Mouse (Mus musculus) lung, postnatal 0 days (tissue): ENCODE data around the gene D030056L22Rik. TPM values are rescaled to one million over a fixed set of nuclear protein-coding genes. Genes with fewer than 3 reads are reported as not detected.

ENCODE experiments used
- ATAC-seq: fragments of 200-750 bp; cut with Nextera tagmentation; 2 replicates; pipeline ENCODE4 v1.8.0; 2017; ENCODE audit warnings: moderate library complexity
- DNase-seq: peaks from one replicate; pipeline ENCODE4 v3.0.0-alpha.2; 2016; ENCODE audit warnings: low spot score
- H3K27ac ChIP-seq: fragments of 300-500 bp; sonication (generic); 2 replicates; pipeline ENCODE4 v1.5.1; 2014; ENCODE audit warnings: antibody characterized with exemption, mild to moderate bottlenecking, low read length, mixed read lengths
- H3K27me3 ChIP-seq: fragments of 300-500 bp; sonication (generic); replicated peaks from 2 replicates; pipeline ENCODE4 v1.6.1; 2014; ENCODE audit warnings: low read length, mixed read lengths; ENCODE audit not compliant: insufficient read depth
- H3K36me3 ChIP-seq: fragments of 300-500 bp; sonication (generic); 2 replicates; pipeline ENCODE4 v1.6.1; 2014; ENCODE audit warnings: low read length, mixed read lengths; ENCODE audit not compliant: insufficient read depth
- H3K4me1 ChIP-seq: fragments of 300-500 bp; sonication (generic); 2 replicates; pipeline ENCODE4 v1.6.1; 2014; ENCODE audit warnings: antibody characterized with exemption, low read depth, low read length, mixed read lengths; ENCODE audit not compliant: insufficient read depth
- H3K4me2 ChIP-seq: fragments of 300-500 bp; sonication (generic); replicated peaks from 2 replicates; pipeline ENCODE4 v1.6.1; 2014; ENCODE audit warnings: low read depth, mild to moderate bottlenecking, low read length, moderate library complexity, mixed read lengths
- H3K4me3 ChIP-seq: fragments of 300-500 bp; sonication (generic); 2 replicates; pipeline ENCODE4 v1.5.1; 2014; ENCODE audit warnings: low read depth, low read length
- H3K9ac ChIP-seq: fragments of 300-500 bp; sonication (generic); replicated peaks from 2 replicates; pipeline ENCODE4 v1.6.1; 2014; ENCODE audit warnings: low read depth, mild to moderate bottlenecking
- H3K9me3 ChIP-seq: fragments of 300-500 bp; sonication (generic); 2 replicates; pipeline ENCODE4 v1.6.1; 2016; ENCODE audit warnings: low read length, mixed read lengths
- CTCF ChIP-seq: IDR thresholded peaks from 2 replicates; pipeline ENCODE4 v1.5.1; 2016; ENCODE audit warnings: antibody characterized with exemption, mild to moderate bottlenecking
- EP300 ChIP-seq: IDR thresholded peaks from 2 replicates; pipeline ENCODE4 v1.6.1; 2016; ENCODE audit warnings: antibody characterized with exemption, mild to moderate bottlenecking, control low read depth
- WGBS: fragments of 180-500 bp; shearing (Covaris S2); extraction: QIAGEN DNeasy Blood & Tissue Kit; methylation state at CpG from one replicate; pipeline ENCODE4 v1.1.7; 2014; 5-methylcytosine and 5-hydroxymethylcytosine counted together
- polyA plus RNA-seq: library from polyadenylated mRNA; unstranded; fragments of >200 nt; fragmentation: Nextera tagmentation; extraction: Ambion mirVana; gene quantifications from 2 replicates; pipeline ENCODE4 v1.2.1, GENCODE M21; 2015

The D030056L22Rik gene
- polyA plus RNA-seq = 18.5 and 19.8 TPM in 2 replicates

GRCm38 (mm10) chr19:18712866-18713300 lies at the start of gene D030056L22Rik:
TSS of gene D030056L22Rik (plus strand) at chr19:18713193.
- Histone ChIP-seq H3K36me3 (no peaks in the 10 kb centered on the region), H3K27ac (peak within 1 kb of the TSS; percentile 94), H3K27me3 (no peaks in the 10 kb centered on the region), H3K4me2 (peak within 1 kb of the TSS; percentile 94), H3K4me1 (peaks cover 11% of the 10 kb centered on the region; the same call in 1 of the 2 replicates), H3K4me3 (peak within 1 kb of the TSS; percentile 66), H3K9ac (peak within 1 kb of the TSS; percentile 65), H3K9me3 (no peaks in the 10 kb centered on the region)
- ATAC-seq (peak; percentile 99), DNase-seq (peak; percentile 98)
- TF ChIP-seq EP300 (no peak), CTCF (peak; percentile 88)
- 1% methylated on average over 31 of the region's 49 CpGs for WGBS

GRCm38 (mm10) chr19:18663904-18664303 lies 49.1 kb upstream of the D030056L22Rik start:
- Histone ChIP-seq H3K9ac (no peak overlapping the region), H3K4me1 (no peaks in the 10 kb centered on the region), H3K4me3 (no peak overlapping the region), H3K36me3 (no peaks in the 10 kb centered on the region), H3K9me3 (no peaks in the 10 kb centered on the region), H3K27me3 (no peaks in the 10 kb centered on the region), H3K4me2 (no peak overlapping the region), H3K27ac (no peak overlapping the region)
- ATAC-seq = no peak
- WGBS = 65% methylated on average over 2 of the region's 2 CpGs
- DNase-seq = no peak
- no peak; the same call in 1 of the 2 replicates for TF ChIP-seq CTCF
- TF ChIP-seq EP300 = no peak

DNA sequence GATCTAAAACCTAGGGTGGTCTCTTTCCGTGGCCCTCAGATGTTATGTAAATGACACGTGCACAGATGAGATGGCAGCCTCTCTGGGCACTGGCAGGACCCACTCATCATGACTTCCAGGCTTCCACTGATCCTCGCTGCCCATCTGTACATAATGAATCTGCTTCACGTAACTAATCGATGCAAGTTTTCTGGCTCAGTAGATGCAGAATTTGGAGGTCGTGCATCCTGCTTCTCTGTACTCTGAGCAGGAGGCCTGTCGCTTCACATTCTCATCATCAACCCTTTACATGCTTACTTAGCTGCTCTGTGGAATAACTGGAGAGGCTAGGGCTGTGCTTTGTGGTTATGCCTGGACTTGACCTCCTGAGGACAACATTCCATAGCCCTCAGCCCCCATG lies 46.0 kb upstream of the D030056L22Rik start:
- ATAC-seq (no peak), DNase-seq (no peak)
- peaks cover 2% of the 10 kb centered on the region; the same call in 1 of the 2 replicates for H3K4me1 ChIP-seq
- H3K9me3 ChIP-seq = no peaks in the 10 kb centered on the region
- no peak overlapping the region for H3K9ac ChIP-seq
- no peak overlapping the region for H3K27ac ChIP-seq
- H3K4me3 ChIP-seq = no peak overlapping the region
- H3K36me3 ChIP-seq = no peaks in the 10 kb centered on the region
- WGBS = 87% methylated on average over 7 of the region's 7 CpGs
- H3K4me2 ChIP-seq = no peak overlapping the region
- TF ChIP-seq EP300 (no peak), CTCF (no peak)
- H3K27me3 ChIP-seq = no peaks in the 10 kb centered on the region

GRCm38 (mm10) chr19:18669551-18669950 lies 43.4 kb upstream of the D030056L22Rik start:
- TF ChIP-seq EP300 (no peak), CTCF (no peak)
- Histone ChIP-seq H3K9me3 (no peaks in the 10 kb centered on the region), H3K4me3 (no peak overlapping the region), H3K4me2 (no peak overlapping the region), H3K36me3 (no peaks in the 10 kb centered on the region), H3K27ac (no peak overlapping the region), H3K4me1 (peaks cover 12% of the 10 kb centered on the region; the same call in 1 of the 2 replicates), H3K27me3 (no peaks in the 10 kb centered on the region), H3K9ac (no peak overlapping the region)
- no peak for DNase-seq
- 95% methylated on average over 7 of the region's 7 CpGs for WGBS
- no peak for ATAC-seq

DNA sequence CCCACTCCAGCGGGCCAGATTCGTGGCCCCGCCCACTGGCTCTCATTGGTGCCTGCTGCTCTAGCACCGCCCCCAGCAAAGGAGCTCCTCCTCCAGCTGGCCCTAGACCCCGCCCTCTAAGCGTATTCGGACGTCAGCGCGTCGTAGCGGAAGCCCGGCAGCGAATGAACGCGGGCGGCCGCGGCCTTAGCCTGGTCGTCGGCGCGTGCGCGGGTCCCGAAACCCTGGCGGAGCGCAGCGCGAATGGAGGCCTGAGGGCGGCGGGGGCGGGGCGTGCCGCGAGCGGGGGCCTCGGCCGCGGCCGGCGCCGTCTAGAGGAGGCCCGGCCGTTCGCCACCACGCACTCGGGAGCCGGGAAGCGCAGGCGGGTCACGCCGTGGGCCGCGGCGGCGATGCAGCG lies 42.4 kb upstream of the D030056L22Rik start, which contains the start of gene Carnmt1:
TSS of gene Carnmt1 (plus strand) at position 157 of the 400 bp plus-strand sequence.
- peak within 1 kb of the TSS; percentile 88 for H3K27ac ChIP-seq
- no peak for TF ChIP-seq CTCF
- no peak for TF ChIP-seq EP300
- H3K4me3 ChIP-seq = peak within 1 kb of the TSS; percentile 71
- peak within 1 kb of the TSS; percentile 62 for H3K9ac ChIP-seq
- H3K9me3 ChIP-seq = no peaks in the 10 kb centered on the region
- peaks cover 12% of the 10 kb centered on the region; the same call in 1 of the 2 replicates for H3K4me1 ChIP-seq
- H3K36me3 ChIP-seq = no peaks in the 10 kb centered on the region
- H3K27me3 ChIP-seq = no peaks in the 10 kb centered on the region
- H3K4me2 ChIP-seq = peak within 1 kb of the TSS; percentile 75
- 1% methylated on average over 47 of the region's 58 CpGs for WGBS
- peak; percentile 99 for DNase-seq
- peak; percentile 98 for ATAC-seq

GRCm38 (mm10) chr19:18671056-18671741 lies 41.8 kb upstream of the D030056L22Rik start:
- under 1% methylated on average over 47 of the region's 64 CpGs for WGBS
- peaks cover 12% of the 10 kb centered on the region; the same call in 1 of the 2 replicates for H3K4me1 ChIP-seq
- H3K4me2 ChIP-seq = peak overlapping the region; percentile 75
- peak overlapping the region; percentile 62 for H3K9ac ChIP-seq
- peak overlapping the region; percentile 88 for H3K27ac ChIP-seq
- peak overlapping the region; percentile 71 for H3K4me3 ChIP-seq
- ATAC-seq = peak; percentile 63
- no peak for TF ChIP-seq EP300
- TF ChIP-seq CTCF = no peak
- H3K9me3 ChIP-seq = no peaks in the 10 kb centered on the region
- H3K27me3 ChIP-seq = no peaks in the 10 kb centered on the region
- H3K36me3 ChIP-seq = no peaks in the 10 kb centered on the region
- peak; percentile 61 for DNase-seq
